8 mouse cellular contexts compared by ENCODE assay signal in the genomic region with DNA sequence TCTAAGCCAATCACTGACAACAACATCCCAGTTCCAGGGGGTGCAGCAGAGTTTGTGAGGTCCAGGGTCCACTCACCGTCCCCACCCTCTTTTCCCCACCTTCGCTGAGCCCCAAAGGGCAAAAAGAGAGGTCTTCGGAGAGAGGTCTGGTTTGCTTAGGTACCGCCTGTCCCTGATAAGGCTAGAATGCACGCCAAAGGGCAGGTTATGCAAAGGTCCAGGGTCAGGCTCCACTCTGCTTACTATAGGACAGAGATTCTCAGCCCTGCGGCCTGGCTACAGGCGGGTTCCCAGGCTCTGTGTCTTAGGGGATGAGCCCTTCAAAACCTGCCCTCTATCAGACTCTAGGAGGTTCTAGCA. TPM values are rescaled to one million over a fixed set of nuclear protein-coding genes. Genes with fewer than 3 reads are reported as not detected.
DNase-seq lines count a peak whose midpoint lies in the region; ATAC-seq and TF ChIP-seq lines count a peak whose summit lies in the region.

No protein-coding gene starts in this region.

- H3K36me3 ChIP-seq in ES-Bruce4 (ENCODE audit: control insufficient read depth, insufficient read depth, low read length, poor library complexity, severe bottlenecking) = no peaks in the 10 kb centered on the region
- no peaks in the 10 kb centered on the region for H3K36me3 ChIP-seq in hindbrain, embryonic 12.5 days

- H3K27ac ChIP-seq in ES-Bruce4 (ENCODE audit: insufficient read depth, low read length) = no peak overlapping the region
- peak overlapping the region; percentile 64; the same call in 1 of the 2 replicates for H3K27ac ChIP-seq in hindbrain, embryonic 12.5 days

- no peaks in the 10 kb centered on the region for H3K27me3 ChIP-seq in ES-Bruce4 (ENCODE audit: control insufficient read depth, insufficient read depth, low read length, poor library complexity, severe bottlenecking)
- no peaks in the 10 kb centered on the region; the same call in 1 of the 2 replicates for H3K27me3 ChIP-seq in hindbrain, embryonic 12.5 days

- DNase-seq in adrenal gland, postnatal 25 days = peak; percentile 17
- no peak for DNase-seq in adrenal gland, postnatal 14 days
- DNase-seq in lung, postnatal 36 days = peak; percentile 24
- no peak for DNase-seq in layer of hippocampus, postnatal 25 days (ENCODE audit: extremely low spot score in 1 of 2, low spot score in 1 of 2)
- DNase-seq in urinary bladder, adult 2 months (ENCODE audit: low spot score) = no peak
- DNase-seq in right cerebral cortex, adult 2 months (ENCODE audit: low spot score in 2 of 2) = no peak

- no peak for TF ChIP-seq CTCF in ES-Bruce4 (IDR thresholded peaks at IDR 0.05; ENCODE audit: low read depth, low read length)

- H3K9me3 ChIP-seq in ES-Bruce4 (replicated peaks; ENCODE audit: control insufficient read depth, insufficient read depth, low read length, poor library complexity, severe bottlenecking) = 0 out of 2 replicates have a peak, but pooled peaks cover 6% of the 10 kb centered on the region
- no peaks in the 10 kb centered on the region for H3K9me3 ChIP-seq in hindbrain, embryonic 12.5 days (replicated peaks)

- ATAC-seq in hindbrain, embryonic 12.5 days (ENCODE audit: low FRiP score) = no peak; the same call in 1 of the 2 replicates

- H3K4me2 ChIP-seq in hindbrain, embryonic 12.5 days (replicated peaks) = peak overlapping the region; percentile 58

- H3K4me3 ChIP-seq in ES-Bruce4 (ENCODE audit: low read depth, low read length) = peak overlapping the region; percentile 54
- H3K4me3 ChIP-seq in hindbrain, embryonic 12.5 days = peak overlapping the region; percentile 33

- H3K4me1 ChIP-seq in ES-Bruce4 (ENCODE audit: control insufficient read depth, insufficient read depth, low read length) = no peaks in the 10 kb centered on the region
- peaks cover 21% of the 10 kb centered on the region for H3K4me1 ChIP-seq in hindbrain, embryonic 12.5 days

- no peak for TF ChIP-seq EP300 in ES-Bruce4 (IDR thresholded peaks at IDR 0.05; ENCODE audit: insufficient read depth, low read depth, low read length)

- no peak for TF ChIP-seq POLR2A in ES-Bruce4 (IDR thresholded peaks at IDR 0.05; ENCODE audit: insufficient read depth, low read length)

- WGBS in hindbrain, embryonic 12.5 days = 16% methylated on average over 7 of the region's 7 CpGs

- peak overlapping the region; percentile 1; the same call in 1 of the 2 replicates for H3K9ac ChIP-seq in ES-Bruce4 (ENCODE audit: low read depth, poor library complexity, severe bottlenecking)
- H3K9ac ChIP-seq in hindbrain, embryonic 12.5 days = no peak overlapping the region

RNA-seq across cellular contexts. Expression of gene Cyp2d22, which starts 0.6 kb away (rescaled TPM):
- total RNA-seq in adrenal gland, postnatal 25 days (2021) = 40.4 and 48.4 TPM in 2 replicates
- 37.0 and 37.9 TPM in 2 replicates for total RNA-seq in adrenal gland, postnatal 14 days (2021)
- 1.1 and 1.9 TPM in 2 replicates for polyA plus RNA-seq in ES-Bruce4 (2011; ENCODE audit: insufficient read depth, insufficient read length, low read depth, missing spikeins)
- 4.0 and 4.8 TPM in 2 replicates for polyA plus RNA-seq in hindbrain, embryonic 12.5 days (2016; fragmentation: Nextera tagmentation; extraction: Ambion mirVana)
- total RNA-seq in layer of hippocampus, postnatal 25 days (2021) = 10 to 100 TPM; 40.3 to 41.1 TPM
- 52.5 and 56.2 TPM in 2 replicates for polyA plus RNA-seq in urinary bladder, adult 2 months (2012; rRNA removed)

RNA-seq across cellular contexts. Expression of gene Cyp2d11, which starts 14.3 kb away (rescaled TPM):
- 0.27 TPM in 1 of 2 replicates, not detected in the other for total RNA-seq in adrenal gland, postnatal 25 days (2021)
- total RNA-seq in adrenal gland, postnatal 14 days (2021) = 0.23 TPM in 1 of 2 replicates, not detected in the other
- not detected in 2 replicates for polyA plus RNA-seq in ES-Bruce4 (2011; ENCODE audit: insufficient read depth, insufficient read length, low read depth, missing spikeins)
- polyA plus RNA-seq in hindbrain, embryonic 12.5 days (2016; fragmentation: Nextera tagmentation; extraction: Ambion mirVana) = not detected in 2 replicates
- under 1 TPM in 1 of 2 experiments, not detected in 1; 0.38 TPM for total RNA-seq in layer of hippocampus, postnatal 25 days (2021)
- not detected in 2 replicates for polyA plus RNA-seq in urinary bladder, adult 2 months (2012; rRNA removed)

RNA-seq across cellular contexts. Expression of gene Ndufa6, which starts 25.4 kb away (rescaled TPM):
- total RNA-seq in adrenal gland, postnatal 25 days (2021) = 531 and 557 TPM in 2 replicates
- 659 and 675 TPM in 2 replicates for total RNA-seq in adrenal gland, postnatal 14 days (2021)
- 212 and 236 TPM in 2 replicates for polyA plus RNA-seq in ES-Bruce4 (2011; ENCODE audit: insufficient read depth, insufficient read length, low read depth, missing spikeins)
- 266 and 295 TPM in 2 replicates for polyA plus RNA-seq in hindbrain, embryonic 12.5 days (2016; fragmentation: Nextera tagmentation; extraction: Ambion mirVana)
- 100 to 1,000 TPM; 202 to 220 TPM for total RNA-seq in layer of hippocampus, postnatal 25 days (2021)
- 429 and 475 TPM in 2 replicates for polyA plus RNA-seq in urinary bladder, adult 2 months (2012; rRNA removed)

RNA-seq across cellular contexts. Expression of gene Cyp2d10, which starts 27.5 kb away (rescaled TPM):
- total RNA-seq in adrenal gland, postnatal 25 days (2021) = 0.55 and 9.2 TPM in 2 replicates
- total RNA-seq in adrenal gland, postnatal 14 days (2021) = 2.2 and 47.2 TPM in 2 replicates
- polyA plus RNA-seq in ES-Bruce4 (2011; ENCODE audit: insufficient read depth, insufficient read length, low read depth, missing spikeins) = not detected in 2 replicates
- not detected in 2 replicates for polyA plus RNA-seq in hindbrain, embryonic 12.5 days (2016; fragmentation: Nextera tagmentation; extraction: Ambion mirVana)
- total RNA-seq in layer of hippocampus, postnatal 25 days (2021) = not detected
- 0.07 TPM in 1 of 2 replicates, not detected in the other for polyA plus RNA-seq in urinary bladder, adult 2 months (2012; rRNA removed)

RNA-seq across cellular contexts. Expression of gene Smdt1, which starts 40.7 kb away (rescaled TPM):
- 176 and 192 TPM in 2 replicates for total RNA-seq in adrenal gland, postnatal 25 days (2021)
- total RNA-seq in adrenal gland, postnatal 14 days (2021) = 177 and 179 TPM in 2 replicates
- polyA plus RNA-seq in ES-Bruce4 (2011; ENCODE audit: insufficient read depth, insufficient read length, low read depth, missing spikeins) = 84.8 and 86.7 TPM in 2 replicates
- polyA plus RNA-seq in hindbrain, embryonic 12.5 days (2016; fragmentation: Nextera tagmentation; extraction: Ambion mirVana) = 250 and 259 TPM in 2 replicates
- 100 to 1,000 TPM; 139 to 150 TPM for total RNA-seq in layer of hippocampus, postnatal 25 days (2021)
- 180 and 204 TPM in 2 replicates for polyA plus RNA-seq in urinary bladder, adult 2 months (2012; rRNA removed)

Comparison
In these comparisons a context has a peak if more than half of its experiments do, and no peak if none do; other contexts are left out.
1. DNase-seq: peak in adrenal gland, postnatal 25 days (single experiment) and lung, postnatal 36 days (single experiment); none in adrenal gland, postnatal 14 days (single experiment), layer of hippocampus, postnatal 25 days (0 of 2), urinary bladder, adult 2 months (single experiment) and right cerebral cortex, adult 2 months (0 of 2).